Mouse (Mus musculus): Measurements from ENCODE around the gene Gpc1. TPM values are rescaled to one million over a fixed set of nuclear protein-coding genes. Genes with fewer than 3 reads are reported as not detected.
A peak's percentile ranks its signal among the peaks of the same experiment; 100 is the strongest.

Gene Gpc1
- polyA plus RNA-seq, 1 experiment from 2014 or later, result 49.7 TPM

- no peak overlapping the region for H3K9ac ChIP-seq (replicated peaks; ENCODE audit: low read depth, low read length)
- 55% methylated on average over 9 of the region's 9 CpGs for WGBS
- H3K27me3 ChIP-seq (ENCODE audit: control insufficient read depth, insufficient read depth, low read length), result no peaks in the 10 kb centered on the region
- H3K4me3 ChIP-seq (ENCODE audit: low read depth, low read length), result no peak overlapping the region
- ATAC-seq (ENCODE audit: insufficient number of reproducible peaks, insufficient read depth, low FRiP score, low read depth), result no peak
- no peaks in the 10 kb centered on the region for H3K9me3 ChIP-seq (ENCODE audit: control insufficient read depth, low read depth, low read length)
- H3K4me2 ChIP-seq (replicated peaks; ENCODE audit: low read depth, low read length), result no peak overlapping the region
- H3K4me1 ChIP-seq (ENCODE audit: control insufficient read depth, insufficient read depth, low read length), result 0 out of 2 replicates have a peak, but pooled peaks cover 9% of the 10 kb centered on the region
- H3K36me3 ChIP-seq (ENCODE audit: control insufficient read depth, insufficient read depth, low read length), result no peaks in the 10 kb centered on the region
- 0 out of 2 replicates have a peak overlapping the region, but pooled peaks have one; percentile 44 for H3K27ac ChIP-seq (ENCODE audit: low read length)
Measured at GRCm38 (mm10) chr1:92815100-92815499, 16.3 kb upstream of the Gpc1 start.

DNA sequence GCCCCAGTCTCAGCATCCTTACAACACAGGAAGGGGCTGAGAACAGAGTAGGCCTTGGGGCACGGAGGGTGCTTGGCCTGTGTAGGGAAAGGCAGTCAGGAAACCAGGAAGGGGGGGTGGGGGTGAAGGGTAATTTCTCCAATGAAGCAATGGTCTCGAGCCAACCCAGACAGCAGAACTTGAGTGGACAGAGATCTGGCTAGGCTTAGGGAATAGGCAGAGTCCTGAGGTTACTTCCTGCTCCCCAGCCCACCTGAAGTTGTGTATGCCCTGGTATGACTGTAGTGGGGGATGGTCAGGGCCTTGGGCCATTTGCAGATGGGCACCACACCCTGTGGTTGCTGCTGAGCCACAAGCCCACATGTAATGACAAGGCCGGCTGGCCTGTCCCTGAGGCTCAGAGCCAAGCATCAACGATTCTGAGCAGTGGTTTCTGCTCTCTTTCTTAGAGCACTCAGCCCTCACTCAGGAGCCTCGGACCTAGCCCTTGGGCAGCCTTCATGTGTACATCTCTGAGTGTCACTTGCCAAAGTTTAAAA lies 15.6 kb upstream of the Gpc1 start:
- no peak overlapping the region for H3K9ac ChIP-seq (replicated peaks; ENCODE audit: low read depth, low read length)
- H3K4me1 ChIP-seq (ENCODE audit: control insufficient read depth, insufficient read depth, low read length), result 0 out of 2 replicates have a peak, but pooled peaks cover 9% of the 10 kb centered on the region
- no peaks in the 10 kb centered on the region for H3K27me3 ChIP-seq (ENCODE audit: control insufficient read depth, insufficient read depth, low read length)
- no peak overlapping the region for H3K27ac ChIP-seq (ENCODE audit: low read length)
- no peak overlapping the region for H3K4me3 ChIP-seq (ENCODE audit: low read depth, low read length)
- no peaks in the 10 kb centered on the region for H3K36me3 ChIP-seq (ENCODE audit: control insufficient read depth, insufficient read depth, low read length)
- 0 out of 2 replicates have a peak, but pooled peaks have one; percentile 42 for ATAC-seq (ENCODE audit: insufficient number of reproducible peaks, insufficient read depth, low FRiP score, low read depth)
- no peaks in the 10 kb centered on the region for H3K9me3 ChIP-seq (ENCODE audit: control insufficient read depth, low read depth, low read length)
- no peak overlapping the region for H3K4me2 ChIP-seq (replicated peaks; ENCODE audit: low read depth, low read length)
- 74% methylated on average over 5 of the region's 5 CpGs for WGBS

DNA sequence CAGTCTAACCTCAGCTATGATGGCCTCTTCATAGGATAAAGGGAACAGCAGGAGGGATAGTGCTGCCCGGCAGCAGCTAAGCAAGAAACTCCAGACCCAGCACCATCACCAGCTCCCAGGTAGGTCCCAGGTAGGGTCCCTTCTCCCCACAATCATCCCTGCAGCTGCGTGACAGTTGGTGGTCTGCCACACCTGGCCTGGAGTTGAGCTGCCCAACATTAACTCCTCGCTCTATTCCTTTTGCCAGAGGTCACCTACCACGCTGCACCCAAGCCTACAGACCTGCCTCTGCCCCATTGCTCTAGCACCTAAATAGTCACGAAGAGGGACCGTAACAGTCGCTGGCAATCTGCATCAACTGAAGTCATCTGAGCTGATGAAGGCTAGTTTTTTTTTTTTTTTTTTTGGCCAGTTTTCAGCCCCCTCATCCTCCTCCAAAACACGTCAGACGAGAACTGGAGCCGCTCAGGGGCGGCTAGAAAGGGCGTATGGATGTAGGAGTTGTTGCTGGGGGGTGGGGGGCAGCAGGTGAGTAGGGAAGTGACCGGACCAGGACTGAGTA lies 738 bp upstream of the Gpc1 start:
- no peaks in the 10 kb centered on the region for H3K36me3 ChIP-seq (ENCODE audit: control insufficient read depth, insufficient read depth, low read length)
- H3K9ac ChIP-seq (replicated peaks; ENCODE audit: low read depth, low read length), result peak overlapping the region; percentile 92; the same call in 1 of the 2 replicates
- H3K27ac ChIP-seq (ENCODE audit: low read length), result 0 out of 2 replicates have a peak overlapping the region, but pooled peaks have one; percentile 95
- no peaks in the 10 kb centered on the region for H3K9me3 ChIP-seq (ENCODE audit: control insufficient read depth, low read depth, low read length)
- ATAC-seq (ENCODE audit: insufficient number of reproducible peaks, insufficient read depth, low FRiP score, low read depth), result no peak
- peak overlapping the region; percentile 60 for H3K4me3 ChIP-seq (ENCODE audit: low read depth, low read length)
- 7% methylated on average over 13 of the region's 13 CpGs for WGBS
- H3K4me1 ChIP-seq (ENCODE audit: control insufficient read depth, insufficient read depth, low read length), result peaks cover 11% of the 10 kb centered on the region
- H3K27me3 ChIP-seq (ENCODE audit: control insufficient read depth, insufficient read depth, low read length), result no peaks in the 10 kb centered on the region
- peak overlapping the region; percentile 78 for H3K4me2 ChIP-seq (replicated peaks; ENCODE audit: low read depth, low read length)

GRCm38 (mm10) chr1:92832011-92833010 lies 866 bp downstream of the Gpc1 start:
- WGBS, result under 1% methylated on average over 60 of the region's 62 CpGs

GRCm38 (mm10) chr1:92833987-92834706 lies 2.7 kb downstream of the Gpc1 start:
- Histone ChIP-seq H3K9ac (replicated peaks; ENCODE audit: low read depth, low read length) (no peak overlapping the region), H3K4me2 (replicated peaks; ENCODE audit: low read depth, low read length) (peak overlapping the region; percentile 78; the same call in 1 of the 2 replicates), H3K4me3 (ENCODE audit: low read depth, low read length) (no peak overlapping the region), H3K36me3 (ENCODE audit: control insufficient read depth, insufficient read depth, low read length) (no peaks in the 10 kb centered on the region; the same call in 1 of the 2 replicates), H3K4me1 (ENCODE audit: control insufficient read depth, insufficient read depth, low read length) (peaks cover 11% of the 10 kb centered on the region), H3K27me3 (ENCODE audit: control insufficient read depth, insufficient read depth, low read length) (no peaks in the 10 kb centered on the region), H3K27ac (ENCODE audit: low read length) (no peak overlapping the region), H3K9me3 (ENCODE audit: control insufficient read depth, low read depth, low read length) (no peaks in the 10 kb centered on the region)
- WGBS, result 68% methylated on average over 7 of the region's 7 CpGs
- no peak for ATAC-seq (ENCODE audit: insufficient number of reproducible peaks, insufficient read depth, low FRiP score, low read depth)

More at GRCm38 (mm10) chr1:92832011-92833010, 866 bp downstream of the Gpc1 start:
- H3K36me3 ChIP-seq (ENCODE audit: control insufficient read depth, insufficient read depth, low read length), result no peaks in the 10 kb centered on the region; the same call in 1 of the 2 replicates
- ATAC-seq (ENCODE audit: insufficient number of reproducible peaks, insufficient read depth, low FRiP score, low read depth), result peak; percentile 46
- no peaks in the 10 kb centered on the region for H3K27me3 ChIP-seq (ENCODE audit: control insufficient read depth, insufficient read depth, low read length)
- H3K4me1 ChIP-seq (ENCODE audit: control insufficient read depth, insufficient read depth, low read length), result peaks cover 11% of the 10 kb centered on the region
- H3K9ac ChIP-seq (replicated peaks; ENCODE audit: low read depth, low read length), result peak overlapping the region; percentile 92
- no peaks in the 10 kb centered on the region for H3K9me3 ChIP-seq (ENCODE audit: control insufficient read depth, low read depth, low read length)
- peak overlapping the region; percentile 60 for H3K4me3 ChIP-seq (ENCODE audit: low read depth, low read length)
- peak overlapping the region; percentile 78 for H3K4me2 ChIP-seq (replicated peaks; ENCODE audit: low read depth, low read length)
- H3K27ac ChIP-seq (ENCODE audit: low read length), result peak overlapping the region; percentile 95

GRCm38 (mm10) chr1:92837931-92838833 lies 6.7 kb downstream of the Gpc1 start:
- Histone ChIP-seq H3K4me3 (ENCODE audit: low read depth, low read length) (no peak overlapping the region), H3K27me3 (ENCODE audit: control insufficient read depth, insufficient read depth, low read length) (no peaks in the 10 kb centered on the region), H3K4me1 (ENCODE audit: control insufficient read depth, insufficient read depth, low read length) (peaks cover 7% of the 10 kb centered on the region), H3K27ac (ENCODE audit: low read length) (no peak overlapping the region), H3K9me3 (ENCODE audit: control insufficient read depth, low read depth, low read length) (no peaks in the 10 kb centered on the region), H3K36me3 (ENCODE audit: control insufficient read depth, insufficient read depth, low read length) (no peaks in the 10 kb centered on the region; the same call in 1 of the 2 replicates), H3K9ac (replicated peaks; ENCODE audit: low read depth, low read length) (no peak overlapping the region), H3K4me2 (replicated peaks; ENCODE audit: low read depth, low read length) (no peak overlapping the region)
- WGBS, result 78% methylated on average over 14 of the region's 14 CpGs
- ATAC-seq (ENCODE audit: insufficient number of reproducible peaks, insufficient read depth, low FRiP score, low read depth), result no peak

DNA sequence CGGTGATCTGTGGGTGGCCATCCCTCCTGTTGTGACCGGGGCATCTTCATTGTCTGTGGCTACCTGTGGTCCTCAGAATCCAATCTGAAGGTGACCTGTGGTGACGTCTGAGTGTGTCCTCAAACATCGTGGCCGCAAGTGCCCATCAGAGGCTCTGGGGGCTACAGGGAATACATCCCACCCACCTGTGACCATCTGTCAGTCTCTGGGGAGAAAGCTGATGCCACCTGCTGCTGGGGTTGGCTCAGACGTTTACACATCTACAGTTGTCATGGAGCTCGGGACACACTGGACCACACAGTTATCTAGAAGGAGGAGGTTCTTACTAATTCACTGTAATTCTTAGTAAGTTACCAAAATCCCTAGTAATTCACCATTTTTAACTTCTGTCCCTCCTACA lies 7.8 kb downstream of the Gpc1 start:
- Histone ChIP-seq H3K27ac (ENCODE audit: low read length) (no peak overlapping the region), H3K4me3 (ENCODE audit: low read depth, low read length) (no peak overlapping the region), H3K4me2 (replicated peaks; ENCODE audit: low read depth, low read length) (no peak overlapping the region), H3K4me1 (ENCODE audit: control insufficient read depth, insufficient read depth, low read length) (no peaks in the 10 kb centered on the region), H3K9ac (replicated peaks; ENCODE audit: low read depth, low read length) (no peak overlapping the region), H3K36me3 (ENCODE audit: control insufficient read depth, insufficient read depth, low read length) (no peaks in the 10 kb centered on the region; the same call in 1 of the 2 replicates), H3K9me3 (ENCODE audit: control insufficient read depth, low read depth, low read length) (no peaks in the 10 kb centered on the region), H3K27me3 (ENCODE audit: control insufficient read depth, insufficient read depth, low read length) (no peaks in the 10 kb centered on the region)
- 74% methylated on average over 7 of the region's 7 CpGs for WGBS
- ATAC-seq (ENCODE audit: insufficient number of reproducible peaks, insufficient read depth, low FRiP score, low read depth), result no peak
